ENCODE assay signal across 8 mouse cellular contexts in genomic region chr14:25533010-25533409, GRCm38 (mm10).
A peak's percentile ranks its signal among the peaks of the same experiment; 100 is the strongest.
DNase-seq lines count a peak whose midpoint lies in the region; ATAC-seq lines count a peak whose summit lies in the region.
"Had no signal": no experiment of that assay in that cellular context is flagged by ENCODE, and none has a peak within 500 bp of the region (broad histone marks: within the 10 kb centered on the region; RNA-seq: fewer than 3 reads in every experiment).

No protein-coding gene starts in this region.

- no peaks in the 10 kb centered on the region for H3K27me3 ChIP-seq in intestine, embryonic 15.5 days (replicated peaks)
- H3K27me3 ChIP-seq in forebrain, embryonic 14.5 days (replicated peaks; ENCODE audit: control insufficient read depth, insufficient read depth, low read length) = no peaks in the 10 kb centered on the region

- peak; percentile 62 for ATAC-seq in intestine, embryonic 15.5 days
- ATAC-seq in forebrain, embryonic 14.5 days = no peak

- H3K36me3 ChIP-seq in intestine, embryonic 15.5 days = peaks cover 10% of the 10 kb centered on the region
- H3K36me3 ChIP-seq in forebrain, embryonic 14.5 days (ENCODE audit: control insufficient read depth, insufficient read depth, low read length) = peaks cover 24% of the 10 kb centered on the region

- peaks cover 40% of the 10 kb centered on the region for H3K4me1 ChIP-seq in intestine, embryonic 15.5 days (replicated peaks)
- H3K4me1 ChIP-seq in forebrain, embryonic 14.5 days (ENCODE audit: control insufficient read depth, insufficient read depth, low read length) = no peaks in the 10 kb centered on the region

- no peak overlapping the region for H3K9ac ChIP-seq in intestine, embryonic 15.5 days
- no peak overlapping the region for H3K9ac ChIP-seq in forebrain, embryonic 14.5 days (ENCODE audit: low read length)

- no peaks in the 10 kb centered on the region for H3K9me3 ChIP-seq in intestine, embryonic 15.5 days
- no peaks in the 10 kb centered on the region for H3K9me3 ChIP-seq in forebrain, embryonic 14.5 days (replicated peaks; ENCODE audit: control insufficient read depth, low read length)

- DNase-seq in kidney, adult 11 months = peak; percentile 39
- no peak for DNase-seq in kidney, adult 9 months
- DNase-seq in adrenal gland, postnatal 36 days = peak; percentile 61 to 64
- peak; percentile 56 for DNase-seq in lung, postnatal 10 days
- DNase-seq in cerebellum, postnatal 10 days = no peak
- no peak for DNase-seq in forebrain, embryonic 14.5 days (ENCODE audit: low spot score)
- DNase-seq: cerebellum, adult 9-10 months had no signal

- H3K4me2 ChIP-seq in intestine, embryonic 15.5 days (replicated peaks) = no peak overlapping the region
- no peak overlapping the region for H3K4me2 ChIP-seq in forebrain, embryonic 14.5 days (ENCODE audit: low read length)

- peak overlapping the region; percentile 62 for H3K27ac ChIP-seq in intestine, embryonic 15.5 days
- no peak overlapping the region for H3K27ac ChIP-seq in forebrain, embryonic 14.5 days (ENCODE audit: low read depth, low read length)

- WGBS in intestine, embryonic 15.5 days = 20% methylated on average over 3 of the region's 3 CpGs
- 74% methylated on average over 3 of the region's 3 CpGs for WGBS in forebrain, embryonic 14.5 days

- H3K4me3 ChIP-seq in intestine, embryonic 15.5 days (replicated peaks) = no peak overlapping the region
- H3K4me3 ChIP-seq in forebrain, embryonic 14.5 days (ENCODE audit: low read depth, low read length) = no peak overlapping the region

Comparison
In these comparisons a context has a peak if more than half of its experiments do, and no peak if none do; other contexts are left out.
1. DNase-seq: peak in kidney, adult 11 months (single experiment), adrenal gland, postnatal 36 days (2 of 2) and lung, postnatal 10 days (single experiment); none in kidney, adult 9 months (single experiment), cerebellum, postnatal 10 days (0 of 2) and forebrain, embryonic 14.5 days (single experiment).